Comparison of ENCODE assay signal across 30 mouse cellular contexts in genomic region chr6:99946917-99947316, GRCm38 (mm10).
DNase-seq lines count a peak whose midpoint lies in the region; ATAC-seq and TF ChIP-seq lines count a peak whose summit lies in the region.
"Had no signal": no experiment of that assay in that cellular context is flagged by ENCODE, and none has a peak within 500 bp of the region (broad histone marks: within the 10 kb centered on the region; RNA-seq: fewer than 3 reads in every experiment).

No protein-coding gene starts in this region.

- no peak for TF ChIP-seq POLR2A in kidney, adult 2 months (IDR thresholded peaks at IDR 0.05; ENCODE audit: low read depth, low read length)

- no peaks in the 10 kb centered on the region for H3K9me3 ChIP-seq in midbrain, embryonic 16.5 days (replicated peaks; ENCODE audit: control insufficient read depth, low read length, poor library complexity, severe bottlenecking)
- H3K9me3 ChIP-seq: embryonic facial prominence, embryonic 15.5 days; forebrain, embryonic 12.5 days; heart, embryonic 10.5 days; heart, embryonic 15.5 days; midbrain, embryonic 12.5 days; neural tube, embryonic 13.5 days had no signal

- no peak for ATAC-seq in midbrain, embryonic 16.5 days
- ATAC-seq: forebrain, postnatal 0 days; hindbrain, embryonic 16.5 days had no signal

- H3K27me3 ChIP-seq in kidney, adult 2 months (replicated peaks; ENCODE audit: control insufficient read depth, insufficient read depth, low read length), result no peaks in the 10 kb centered on the region
- no peaks in the 10 kb centered on the region for H3K27me3 ChIP-seq in midbrain, embryonic 16.5 days (ENCODE audit: control insufficient read depth, insufficient read depth, low read depth, low read length)
- H3K27me3 ChIP-seq: embryonic facial prominence, embryonic 15.5 days; forebrain, embryonic 12.5 days had no signal

- WGBS in kidney, adult 2 months, result 49% methylated on average over 2 of the region's 2 CpGs
- 49% methylated on average over 2 of the region's 2 CpGs for WGBS in midbrain, embryonic 16.5 days

- no peak overlapping the region for H3K27ac ChIP-seq in kidney, adult 2 months (ENCODE audit: insufficient read depth, low read depth, low read length)
- H3K27ac ChIP-seq in midbrain, embryonic 16.5 days (ENCODE audit: low read length), result no peak overlapping the region
- H3K27ac ChIP-seq: embryonic facial prominence, embryonic 15.5 days; forebrain, embryonic 12.5 days; heart, embryonic 10.5 days; heart, embryonic 15.5 days; liver, embryonic 14.5 days; midbrain, embryonic 12.5 days; neural tube, embryonic 13.5 days had no signal

- TF ChIP-seq CTCF in kidney, adult 2 months (conservative IDR thresholded peaks at IDR 0.05; ENCODE audit: insufficient read depth, insufficient read length, low read depth, low read length), result no peak

- no peaks in the 10 kb centered on the region for H3K4me1 ChIP-seq in kidney, adult 2 months (ENCODE audit: control insufficient read depth, insufficient read depth, low read length)
- H3K4me1 ChIP-seq in midbrain, embryonic 16.5 days (ENCODE audit: control insufficient read depth, insufficient read depth, low read length), result no peaks in the 10 kb centered on the region
- H3K4me1 ChIP-seq: forebrain, embryonic 12.5 days; heart, embryonic 10.5 days; heart, embryonic 15.5 days; megakaryocyte, embryonic 14.5 days; neural tube, embryonic 13.5 days had no signal

- no peak overlapping the region for H3K9ac ChIP-seq in midbrain, embryonic 16.5 days (ENCODE audit: low read depth, low read length)
- H3K9ac ChIP-seq: embryonic facial prominence, embryonic 15.5 days; forebrain, embryonic 12.5 days; forebrain, postnatal 0 days; heart, embryonic 15.5 days; liver, embryonic 14.5 days; lung, embryonic 14.5 days; midbrain, embryonic 12.5 days; neural tube, embryonic 13.5 days had no signal

- peak; percentile 22 for DNase-seq in kidney, adult 2 months
- DNase-seq in kidney, postnatal 4 days, result no peak
- DNase-seq in 3134 (ENCODE audit: extremely low read depth, insufficient read length, low spot score) (peak; percentile 30), MN1 (ENCODE audit: low spot score) (peak; percentile 22), ZHBTc4 (ENCODE audit: low read depth, low spot score) (peak; percentile 38)
- DNase-seq in urinary bladder, postnatal 14 days (ENCODE audit: low spot score), result no peak
- DNase-seq: adrenal gland, postnatal 10 days; B cell, adult 2 months; cerebellum, adult 8-10 months; cerebellum, postnatal 36 days; embryo, embryonic 11 days; forebrain, postnatal 0 days; gastrocnemius, postnatal 14 days; kidney, adult 18-20 months; kidney, postnatal 36 days; liver; lung, embryonic 14.5 days; right cerebral cortex, postnatal 4 days; thymus, adult 2 months; thymus, postnatal 36 days had no signal

- H3K4me3 ChIP-seq in kidney, adult 2 months (ENCODE audit: insufficient read depth, low read depth, low read length), result no peak overlapping the region
- no peak overlapping the region for H3K4me3 ChIP-seq in midbrain, embryonic 16.5 days (ENCODE audit: low read depth, low read length)
- H3K4me3 ChIP-seq: embryonic facial prominence, embryonic 15.5 days; forebrain, embryonic 12.5 days; heart, embryonic 10.5 days; heart, embryonic 15.5 days; megakaryocyte, embryonic 14.5 days; midbrain, embryonic 12.5 days; neural tube, embryonic 13.5 days had no signal

- H3K36me3 ChIP-seq in kidney, adult 2 months (ENCODE audit: control insufficient read depth, insufficient read depth, low read length), result no peaks in the 10 kb centered on the region
- H3K36me3 ChIP-seq in midbrain, embryonic 16.5 days (ENCODE audit: control insufficient read depth, insufficient read depth, low read length), result no peaks in the 10 kb centered on the region
- H3K36me3 ChIP-seq: embryonic facial prominence, embryonic 15.5 days; forebrain, embryonic 12.5 days; heart, embryonic 10.5 days; heart, embryonic 15.5 days; midbrain, embryonic 12.5 days; neural tube, embryonic 13.5 days had no signal

- no peak overlapping the region for H3K4me2 ChIP-seq in midbrain, embryonic 16.5 days (ENCODE audit: low read length)
- H3K4me2 ChIP-seq: embryonic facial prominence, embryonic 15.5 days; forebrain, embryonic 12.5 days; heart, embryonic 15.5 days; lung, embryonic 14.5 days; midbrain, embryonic 12.5 days; neural tube, embryonic 13.5 days had no signal

Comparison
In these comparisons a context has a peak if more than half of its experiments do, and no peak if none do; other contexts are left out.
1. DNase-seq: peak in kidney, adult 2 months (single experiment), 3134 (single experiment), MN1 (single experiment) and ZHBTc4 (single experiment); none in kidney, postnatal 4 days (0 of 2) and urinary bladder, postnatal 14 days (single experiment).